Mouse (Mus musculus) T-helper 1 cell (primary cell): ENCODE results near the gene Foxo3.

Experiments
- in situ Hi-C: fragments of 300-600 bp; cut with MboI, MseI; formaldehyde crosslinking; loops from one replicate; pipeline ENCODE4 v1.15.1; 2025; ENCODE audit warnings: high pct_unique_total_duplicates

Gene Foxo3

GRCm38 (mm10) chr10:42231100-42231541, 45.4 kb downstream of the Foxo3 start:
- in situ Hi-C loops = no loop called here

DNA sequence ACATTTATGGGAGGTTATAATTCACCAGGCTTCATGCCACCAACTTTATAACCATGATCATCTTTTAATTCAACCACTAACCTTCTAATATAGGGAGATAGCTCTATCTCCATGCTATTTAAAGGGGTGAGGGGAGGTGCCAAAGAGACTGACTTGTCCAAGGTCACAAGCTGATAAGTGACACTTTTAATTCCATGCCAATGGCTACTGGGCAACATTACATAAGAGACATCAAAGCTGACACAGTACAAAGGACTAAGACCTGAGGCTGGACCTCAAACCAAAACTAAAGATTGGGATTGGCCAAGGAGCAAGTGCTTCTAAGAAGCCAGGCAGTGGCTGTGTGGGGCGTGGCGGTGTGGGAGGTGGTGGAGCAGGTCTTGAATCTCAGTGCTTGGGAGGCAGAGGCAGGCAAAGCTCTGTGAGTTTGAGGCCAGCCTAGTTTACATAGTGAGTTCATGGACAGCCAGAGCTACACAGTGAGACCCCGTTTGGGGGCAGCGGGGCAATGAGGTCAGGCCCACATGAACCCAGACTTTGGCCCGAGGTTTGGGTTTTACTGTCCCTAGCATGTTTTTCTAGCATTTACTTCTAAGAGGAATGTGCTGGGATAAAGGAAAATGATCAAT, 46.0 kb downstream of the Foxo3 start:
- in situ Hi-C loops = no loop called here

- in situ Hi-C loops = no loop called here
Observed at GRCm38 (mm10) chr10:42227751-42228241, 48.8 kb downstream of the Foxo3 start.

DNA sequence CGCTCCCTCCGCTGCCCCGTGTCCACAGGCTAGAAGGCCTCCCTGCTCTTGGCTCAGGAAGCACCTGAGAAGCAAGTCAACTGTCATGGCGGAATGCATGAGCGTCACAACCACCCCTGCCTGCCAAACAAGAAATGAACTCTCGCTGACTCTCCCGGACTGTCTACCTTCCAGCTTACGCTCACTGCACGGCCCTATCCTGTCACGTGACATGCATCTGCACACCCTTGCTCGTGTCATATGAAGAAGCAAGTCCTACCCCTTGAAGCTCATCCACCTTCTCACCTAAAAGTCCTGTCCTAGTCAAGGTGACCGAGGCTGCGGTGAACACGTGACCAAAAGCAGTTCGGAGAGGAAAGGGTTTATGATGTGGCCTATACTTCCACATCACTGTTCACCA, 50.4 kb downstream of the Foxo3 start:
- in situ Hi-C loops = no loop called here

DNA sequence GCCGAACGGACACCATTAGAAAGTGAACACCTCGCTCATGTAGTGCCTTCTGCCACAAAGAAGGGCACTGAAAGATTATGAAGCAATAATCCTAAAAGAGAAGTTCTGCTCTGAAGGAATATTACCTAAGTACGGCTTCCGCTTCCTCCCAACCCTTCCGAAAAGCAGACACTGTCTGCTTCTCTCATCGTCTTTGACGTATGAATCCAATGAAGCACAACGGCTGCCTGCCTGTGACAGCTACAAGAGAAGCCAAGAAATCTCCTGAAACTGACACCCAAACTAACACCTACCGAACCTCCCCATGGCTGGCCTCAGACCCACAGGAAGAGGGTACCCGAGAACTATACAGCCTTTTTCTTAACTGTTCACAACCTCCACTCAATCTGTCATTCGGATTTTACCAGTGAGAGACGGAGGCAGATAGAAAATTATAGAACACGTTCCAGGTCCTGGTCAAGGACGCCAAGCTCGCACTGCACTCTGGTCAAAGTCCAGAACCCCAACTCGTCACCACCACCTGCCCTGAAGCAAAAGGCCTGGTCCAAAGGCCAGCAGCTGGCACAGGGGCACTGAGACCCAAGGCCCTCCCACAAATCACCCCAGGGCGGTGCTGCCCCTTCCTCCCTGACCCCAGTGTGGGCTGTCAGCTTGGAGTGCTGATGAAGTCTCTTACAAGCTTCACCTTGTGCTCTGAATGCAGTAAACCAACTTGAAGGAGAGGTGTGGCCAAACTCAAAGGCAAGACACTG, 51.2 kb downstream of the Foxo3 start:
- in situ Hi-C loops = no loop called here

GRCm38 (mm10) chr10:42221996-42222395, 54.6 kb downstream of the Foxo3 start:
- in situ Hi-C loops = no loop called here

DNA sequence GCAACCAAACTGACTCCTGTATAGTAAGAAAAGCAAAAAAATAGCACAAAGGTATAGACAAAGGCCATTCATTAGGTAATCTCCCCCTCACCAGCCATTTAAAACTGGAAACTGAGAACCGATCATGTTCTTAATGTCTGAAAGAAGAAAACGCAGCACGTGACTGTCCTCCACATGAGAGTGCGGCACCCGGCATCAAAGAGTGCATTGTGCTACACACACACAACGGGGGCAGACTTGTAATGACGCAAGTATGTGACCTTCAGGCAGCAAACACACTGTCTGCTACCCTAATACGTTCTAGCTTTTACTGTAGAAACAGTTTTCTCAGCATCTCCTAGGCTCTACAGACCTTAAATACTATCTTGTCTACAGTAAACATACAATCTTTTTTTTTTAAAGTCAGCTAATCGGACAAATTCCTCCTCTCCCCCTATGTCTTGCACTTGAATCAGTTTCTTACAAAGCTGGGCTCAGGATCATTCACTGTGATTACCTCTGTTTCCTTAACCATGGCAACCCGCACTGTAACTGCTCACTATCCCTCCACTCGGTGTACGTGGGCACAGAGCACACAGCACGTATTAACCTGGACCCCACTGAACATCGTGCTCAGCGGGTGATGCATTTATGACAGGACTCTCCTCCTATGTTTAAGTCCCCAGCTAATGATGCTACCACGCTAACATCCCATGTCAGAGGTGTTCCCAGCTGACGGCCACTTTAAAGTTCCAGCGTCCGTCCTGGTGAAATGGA, 55.2 kb downstream of the Foxo3 start:
- in situ Hi-C loops = no loop called here

DNA sequence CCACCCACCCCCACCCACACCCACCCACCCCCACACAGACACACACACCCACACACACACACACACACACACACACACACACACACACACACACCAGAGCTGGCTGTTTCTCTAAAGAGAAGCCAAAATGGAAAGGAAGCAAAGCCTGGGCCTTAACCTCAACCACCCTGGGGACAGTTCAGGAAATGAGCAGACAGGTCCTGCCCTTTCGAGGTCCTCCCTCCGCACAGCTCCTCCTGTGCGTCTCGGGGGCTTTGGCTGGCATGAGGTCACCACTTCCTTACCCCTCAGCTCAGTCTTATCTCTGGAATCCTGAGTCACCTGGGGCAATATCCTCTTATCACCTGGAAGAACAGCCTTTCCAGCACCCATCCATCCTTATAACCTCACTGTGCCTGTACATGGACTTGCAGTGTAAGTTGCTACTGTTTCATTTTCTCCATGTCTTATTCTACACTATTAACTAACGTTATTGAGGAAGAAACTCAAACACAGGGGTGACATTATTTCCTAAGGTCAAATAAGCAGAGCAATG, 56.1 kb downstream of the Foxo3 start:
- in situ Hi-C loops = no loop called here

DNA sequence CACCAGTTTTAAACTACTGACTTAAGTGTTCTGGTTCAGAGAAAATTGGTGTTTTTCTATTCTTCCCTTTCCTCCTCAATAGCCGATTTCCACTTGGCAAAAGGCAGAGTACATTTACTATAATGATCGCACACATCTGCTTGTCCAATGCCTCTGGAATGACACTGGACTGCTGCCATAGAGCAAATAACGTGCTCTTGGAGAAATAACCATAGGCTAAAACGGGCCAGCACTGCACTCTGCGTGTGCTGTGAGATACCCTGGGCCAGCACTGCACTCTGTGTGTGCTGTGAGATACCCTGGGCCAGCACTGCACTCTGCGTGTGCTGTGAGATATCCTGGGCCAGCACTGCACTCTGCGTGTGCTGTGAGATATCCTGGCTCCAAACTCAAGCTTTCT, 65.1 kb downstream of the Foxo3 start:
- in situ Hi-C loops = no loop called here

GRCm38 (mm10) chr10:42210641-42211040, 65.9 kb downstream of the Foxo3 start:
- in situ Hi-C loops = no loop called here

- in situ Hi-C loops = no loop called here
Observed at GRCm38 (mm10) chr10:42209809-42210208, 66.7 kb downstream of the Foxo3 start.

GRCm38 (mm10) chr10:42207612-42208011, 68.9 kb downstream of the Foxo3 start:
- in situ Hi-C loops = no loop called here

DNA sequence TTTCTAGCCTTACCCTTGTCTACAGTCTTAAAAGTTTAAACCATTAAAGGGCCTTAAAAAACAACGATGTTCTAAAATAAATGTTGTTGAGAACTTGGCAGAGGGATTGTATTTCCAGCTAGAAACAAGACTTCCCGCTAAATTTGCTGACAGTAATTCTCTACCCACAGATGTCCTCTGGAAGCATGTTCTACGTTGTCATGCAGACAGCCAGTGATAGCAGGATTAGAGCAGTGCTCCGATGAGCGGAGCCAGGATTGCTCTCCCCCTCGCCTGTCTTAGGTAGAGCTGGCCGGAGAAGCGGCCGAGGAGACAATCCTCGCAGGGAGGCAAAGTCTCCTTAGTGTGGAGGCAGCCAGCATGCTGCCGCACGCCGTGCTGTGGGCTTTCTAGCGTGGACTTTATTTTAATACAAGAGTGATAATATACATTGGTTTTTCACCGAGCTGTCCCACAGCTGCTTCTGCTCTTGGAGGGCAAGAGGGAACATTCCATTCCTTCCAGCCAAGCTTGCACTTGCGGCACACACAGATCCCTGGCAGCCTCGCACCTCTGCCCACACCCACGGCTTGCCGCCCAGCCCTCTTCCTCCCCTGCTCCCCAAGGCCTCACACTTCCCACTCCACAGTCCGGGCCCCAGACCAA, 71.7 kb downstream of the Foxo3 start:
- in situ Hi-C loops = no loop called here

DNA sequence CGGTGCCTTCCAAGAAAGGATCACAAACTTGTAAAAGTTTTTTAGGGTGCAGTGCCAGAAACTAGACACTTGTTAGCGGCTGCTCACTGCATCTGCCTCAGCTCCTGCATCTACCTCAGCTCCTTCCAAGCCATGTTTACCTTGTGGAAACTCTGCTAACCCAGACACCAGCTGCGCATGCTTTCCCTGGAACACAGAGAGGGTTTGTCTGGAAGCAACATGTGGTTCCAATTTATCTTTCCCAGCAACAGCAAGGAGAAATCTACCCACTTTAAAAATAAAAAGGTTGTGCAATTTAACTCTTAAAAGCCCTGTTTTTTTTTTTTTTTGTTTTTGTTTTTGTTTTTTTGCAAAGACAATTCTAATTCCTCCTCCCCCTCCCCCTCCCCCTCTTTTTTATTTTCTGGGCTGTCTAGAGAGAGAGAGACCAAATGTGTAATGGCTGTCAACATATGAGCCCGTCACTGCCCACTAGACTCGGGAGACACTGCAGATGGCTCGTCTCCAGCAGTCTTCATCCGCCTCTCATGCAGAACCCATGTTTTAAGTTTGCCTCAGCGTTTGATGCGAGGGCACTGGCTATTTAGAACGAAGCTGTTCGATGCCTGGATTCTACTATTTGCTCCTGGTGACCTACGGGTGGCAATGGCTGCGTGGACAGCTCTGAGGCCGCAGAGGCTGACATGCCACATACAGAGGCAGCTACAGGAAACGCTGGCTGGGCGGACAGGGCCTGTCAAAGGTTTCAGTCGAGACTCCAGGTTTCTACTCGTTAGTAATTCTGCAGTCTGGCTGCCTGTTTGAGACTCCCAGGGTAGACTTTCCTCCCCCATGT, 73.0 kb downstream of the Foxo3 start:
- in situ Hi-C loops = no loop called here

- in situ Hi-C loops = no loop called here
Observed at GRCm38 (mm10) chr10:42202561-42202960, 74.0 kb downstream of the Foxo3 start.

- in situ Hi-C loops = no loop called here
Observed at GRCm38 (mm10) chr10:42199472-42199871, 77.1 kb downstream of the Foxo3 start.

DNA sequence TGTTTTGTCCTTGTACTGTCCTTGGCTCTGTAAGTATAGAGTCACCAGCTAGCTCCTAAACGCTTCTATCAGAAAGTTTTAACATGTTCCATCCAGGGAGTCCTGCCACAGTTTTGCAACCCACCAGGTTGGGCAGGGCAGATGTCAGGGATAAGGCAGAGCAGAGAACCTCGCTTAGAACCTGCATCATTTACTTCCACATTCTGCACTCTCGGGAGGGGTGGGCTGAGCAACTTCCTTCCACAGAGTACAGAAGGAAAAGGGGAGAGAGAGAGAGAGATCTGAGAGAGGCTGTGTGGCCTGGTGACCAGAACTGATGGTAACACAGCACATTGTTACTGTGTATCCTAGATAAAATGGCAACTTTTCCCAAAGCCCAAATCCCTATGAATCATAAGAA, 77.9 kb downstream of the Foxo3 start:
- in situ Hi-C loops = no loop called here

GRCm38 (mm10) chr10:42194784-42195183, 81.8 kb downstream of the Foxo3 start:
- in situ Hi-C loops = no loop called here

GRCm38 (mm10) chr10:42193981-42194380, 82.6 kb downstream of the Foxo3 start:
- in situ Hi-C loops = no loop called here

DNA sequence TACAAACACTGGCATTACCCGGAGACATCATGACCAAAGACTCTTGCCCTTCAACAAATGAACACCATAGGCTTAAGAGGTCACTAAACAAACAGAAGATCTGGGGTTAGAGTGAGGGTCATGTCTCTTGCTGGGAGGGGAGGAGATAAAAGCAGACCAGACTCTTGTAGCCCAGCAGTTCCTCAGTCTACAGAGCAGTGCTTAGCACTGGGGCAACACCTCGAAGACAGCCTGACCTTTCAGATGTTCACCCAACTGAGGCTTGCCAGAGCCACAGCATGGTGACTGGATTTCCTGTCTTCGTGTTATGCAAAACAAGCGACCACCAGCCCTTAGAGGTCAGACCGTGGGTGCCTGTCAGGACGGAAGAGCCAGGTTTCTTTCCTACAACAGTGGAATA, 83.6 kb downstream of the Foxo3 start:
- in situ Hi-C loops = no loop called here
